Mouse (Mus musculus) hematopoietic stem cell, adult 5-6 weeks (primary cell): Measurements from ENCODE around the gene Yipf4. TPM values are rescaled to one million over a fixed set of nuclear protein-coding genes. Genes with fewer than 3 reads are reported as not detected.

Experiments used
- ATAC-seq, 2 experiments: fragments of 125-278 bp in 1 of 2; replicated peaks in 1 of 2; 2 replicates each; pipeline ENCODE4 v1.8.0; 2016 to 2017; ENCODE audit warnings: inconsistent platforms in 2 of 2, mild to moderate bottlenecking in 2 of 2, moderate number of reproducible peaks in 2 of 2, low read depth in 1 of 2, moderate TSS enrichment in 1 of 2; ENCODE audit not compliant: low FRiP score in 2 of 2, poor library complexity in 2 of 2, severe bottlenecking in 2 of 2, insufficient read depth in 1 of 2, low TSS enrichment in 1 of 2
- total RNA-seq: library from RNA; stranded (forward); fragments of 172-1452, 232-1000 nt; gene quantifications from 2 replicates; pipeline ENCODE4 v1.2.3, GENCODE M21; 2017

The Yipf4 gene
- total RNA-seq, 1 experiment from 2014 or later = 45.7 TPM

DNA sequence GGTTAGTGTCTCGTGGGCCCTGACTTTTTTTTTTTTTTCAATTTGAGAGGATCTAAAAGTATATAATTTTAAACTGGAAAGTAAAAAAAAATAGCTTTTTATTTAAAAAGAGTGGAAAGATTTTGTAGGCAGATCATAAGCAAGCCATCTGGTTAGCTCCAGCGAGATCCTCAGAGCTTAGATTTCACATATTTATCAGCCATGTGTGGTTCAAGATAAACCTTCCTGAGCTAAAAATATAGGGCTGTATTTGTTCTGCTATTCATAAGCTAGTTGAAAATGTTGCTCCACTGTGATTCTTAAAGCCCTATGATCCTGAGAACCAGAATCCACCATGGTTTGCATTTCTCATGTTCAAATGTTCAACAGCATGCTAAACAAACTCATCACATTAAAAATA lies 18.6 kb downstream of the Yipf4 start:
- no peak for ATAC-seq

DNA sequence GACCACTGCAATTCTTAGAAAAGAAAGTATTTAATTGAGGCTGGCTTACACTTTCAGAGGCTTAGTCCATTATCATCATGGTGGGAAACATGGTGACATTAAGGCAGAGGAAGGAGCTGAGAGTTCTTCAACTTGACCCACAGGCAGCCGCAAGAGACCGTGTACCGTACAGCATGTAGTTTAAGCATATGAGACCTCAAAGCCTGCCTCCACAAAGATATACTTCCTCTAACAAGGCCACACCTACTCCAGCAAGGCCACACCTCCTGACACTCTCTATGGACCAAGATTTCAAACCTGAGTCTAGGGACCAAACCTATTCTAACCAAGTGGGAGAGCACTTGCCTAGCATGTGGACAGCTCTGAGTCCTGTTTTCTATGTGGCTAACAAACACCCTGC lies 19.3 kb downstream of the Yipf4 start:
- peak; percentile 29 to 37; a peak in 1 of 4 replicates for ATAC-seq

DNA sequence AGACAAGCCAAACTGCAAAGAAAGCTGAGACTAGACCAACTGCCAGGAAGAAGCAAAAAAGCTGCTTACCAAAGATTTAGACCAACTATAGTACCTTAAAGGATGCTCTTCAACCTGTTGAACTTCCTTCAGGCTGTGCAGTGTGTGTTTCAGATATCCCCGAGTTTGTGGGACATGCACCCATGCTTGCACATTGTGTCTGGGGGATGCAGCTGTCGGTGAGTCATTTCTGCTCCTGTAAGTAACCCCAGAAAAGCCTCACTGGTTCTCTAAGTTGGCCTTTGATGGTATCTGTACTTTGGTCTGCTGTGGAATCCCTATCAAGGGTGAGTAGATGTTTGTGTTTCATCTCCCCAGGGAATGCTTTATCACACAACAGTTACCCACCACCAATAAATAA lies 23.0 kb downstream of the Yipf4 start:
- no peak for ATAC-seq

DNA sequence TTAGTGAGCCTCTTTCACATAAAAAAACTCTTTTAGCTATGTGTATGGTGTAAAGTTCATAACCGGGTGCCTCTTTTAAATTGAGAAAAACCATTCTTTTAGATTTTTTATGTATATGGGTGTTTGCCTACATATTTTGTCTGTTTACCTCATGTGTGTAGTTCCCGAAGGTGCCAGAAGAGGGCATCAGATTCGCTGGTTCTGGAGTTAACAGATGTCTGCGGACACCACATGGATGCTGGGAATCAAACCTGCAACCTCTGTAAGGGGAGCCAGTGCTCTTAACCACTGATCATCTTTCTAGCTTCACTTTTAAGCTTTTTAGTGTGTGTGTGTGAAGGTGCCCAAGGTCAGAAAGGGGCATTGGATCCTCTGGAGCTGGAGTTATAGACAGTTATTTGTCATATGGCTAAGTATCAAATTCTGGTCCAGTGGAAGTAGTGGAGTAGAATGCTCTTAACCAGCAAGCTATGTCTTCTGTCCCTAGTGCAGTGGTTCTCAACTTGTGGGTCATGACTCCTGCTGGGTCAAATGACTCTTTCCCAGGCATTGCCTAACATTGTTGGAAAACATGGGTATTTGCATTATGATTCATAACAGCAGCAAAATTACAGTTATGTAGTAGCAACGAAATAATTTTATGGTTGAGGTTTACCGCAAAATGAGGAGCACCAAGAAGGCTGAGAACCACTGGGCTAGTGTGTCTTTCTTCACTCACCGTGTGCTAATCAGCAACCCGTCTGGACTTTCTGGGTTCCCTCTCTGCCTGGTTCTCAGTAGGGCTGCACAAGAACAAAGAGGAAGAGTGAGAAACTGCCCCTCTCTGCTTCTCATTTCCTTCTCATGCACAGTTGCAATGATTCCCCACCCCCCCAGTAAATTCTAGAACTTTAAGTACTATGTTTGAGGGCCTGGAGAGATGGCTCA lies 33.8 kb downstream of the Yipf4 start:
- no peak for ATAC-seq

DNA sequence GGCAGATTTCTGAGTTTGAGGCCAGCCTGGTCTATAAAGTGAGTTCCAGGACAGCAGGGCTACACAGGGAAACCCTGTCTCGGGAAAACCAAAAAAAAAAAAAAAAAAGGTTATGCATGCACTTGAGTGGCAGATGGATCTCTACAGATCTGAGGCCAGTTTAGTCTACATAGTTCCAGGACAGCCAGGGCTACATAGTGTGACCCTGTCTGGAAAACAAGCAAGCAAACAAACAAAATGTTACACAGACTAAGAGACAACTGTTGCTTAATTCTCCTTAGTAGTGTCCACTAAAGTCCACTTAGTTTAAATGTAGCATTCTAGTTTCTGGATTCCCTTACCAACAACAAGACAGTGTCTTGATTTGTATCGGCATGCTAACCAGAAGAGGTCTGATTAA lies 36.8 kb downstream of the Yipf4 start:
- ATAC-seq = no peak

DNA sequence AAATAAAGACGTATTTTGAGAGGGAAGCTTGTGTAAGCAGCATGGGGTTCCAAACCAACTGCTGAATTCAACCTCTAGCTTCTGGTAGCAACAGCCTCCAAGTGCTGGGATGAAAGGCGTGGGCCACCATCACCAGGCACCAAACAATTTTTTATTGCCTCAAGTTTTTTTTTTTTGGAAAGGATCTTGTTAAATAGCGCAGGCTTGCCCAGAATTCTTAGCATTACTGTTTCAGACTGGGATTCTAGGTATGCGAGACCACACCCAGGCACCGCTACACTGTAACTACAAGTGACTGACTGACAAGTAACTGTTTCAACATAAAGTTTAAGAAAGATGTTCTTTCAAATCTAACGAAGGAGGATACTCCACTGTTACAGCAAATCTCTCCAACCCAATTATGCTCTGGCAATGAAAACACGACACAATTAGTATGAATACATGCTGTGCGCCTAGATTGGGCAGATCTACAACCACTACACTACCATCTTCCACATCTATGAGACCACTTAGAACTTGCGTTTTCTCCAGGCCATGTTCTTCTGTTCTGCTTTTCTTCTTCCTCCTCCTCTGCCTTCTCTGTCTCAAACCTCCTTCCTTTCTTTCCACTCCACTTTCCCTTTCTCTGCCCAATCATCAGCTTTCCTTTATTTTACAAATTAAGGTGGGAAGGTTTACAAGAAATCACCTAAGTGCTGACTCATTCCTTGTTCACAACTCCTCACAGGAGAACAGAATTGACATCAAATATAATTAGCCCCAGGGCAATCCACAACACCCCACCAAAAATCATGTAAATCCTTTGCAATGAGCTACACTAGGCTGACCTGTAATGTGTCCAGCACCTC lies 37.7 kb downstream of the Yipf4 start:
- no peak for ATAC-seq

DNA sequence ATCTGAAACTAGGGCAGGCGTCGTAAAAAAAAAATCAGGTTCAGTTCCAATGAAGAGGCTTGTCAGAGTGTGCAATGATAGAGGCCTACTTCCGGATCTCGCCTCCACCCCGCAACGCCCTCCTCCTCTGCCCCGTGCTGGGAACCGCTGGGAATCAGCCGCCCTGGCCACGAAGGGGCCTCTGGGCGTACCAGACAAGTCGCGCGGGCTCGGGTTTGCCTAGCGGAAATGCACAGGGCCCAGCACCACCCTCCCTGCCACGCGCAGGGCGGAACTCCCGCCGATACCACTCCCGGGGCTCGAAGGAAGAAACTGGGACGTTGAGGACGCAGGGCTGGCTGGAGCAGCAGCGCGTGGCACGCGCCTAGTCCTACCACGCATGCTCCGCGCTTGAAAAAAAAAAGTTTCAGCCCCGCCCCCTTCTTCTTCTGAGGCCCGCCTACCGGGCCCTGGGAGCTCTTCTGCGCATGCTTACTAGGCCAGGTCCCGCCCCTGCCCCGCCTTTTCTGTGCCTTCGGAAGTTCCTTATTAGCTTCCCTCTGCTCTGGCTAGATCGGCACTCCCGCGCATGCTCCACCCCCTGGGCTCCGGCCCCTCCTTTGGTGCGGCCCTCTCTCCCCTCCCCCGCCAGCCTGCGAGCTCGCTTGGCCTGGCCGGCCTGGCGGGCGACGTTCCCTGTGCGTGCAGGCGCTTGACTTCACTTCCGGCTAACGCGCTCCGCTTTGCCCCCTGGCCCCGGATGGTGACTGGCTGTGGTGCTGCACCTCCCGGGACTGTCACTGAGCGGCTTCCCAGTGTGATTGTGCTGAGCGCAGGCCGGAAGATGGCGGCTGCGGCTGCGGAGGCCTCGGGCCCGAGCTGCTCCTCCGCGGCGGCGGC lies 38.7 kb downstream of the Yipf4 start, which contains the start of gene Birc6:
Birc6 (plus strand) TSS at position 567 of the 879 bp plus-strand sequence.
- peak; percentile 87 to 91 for ATAC-seq

DNA sequence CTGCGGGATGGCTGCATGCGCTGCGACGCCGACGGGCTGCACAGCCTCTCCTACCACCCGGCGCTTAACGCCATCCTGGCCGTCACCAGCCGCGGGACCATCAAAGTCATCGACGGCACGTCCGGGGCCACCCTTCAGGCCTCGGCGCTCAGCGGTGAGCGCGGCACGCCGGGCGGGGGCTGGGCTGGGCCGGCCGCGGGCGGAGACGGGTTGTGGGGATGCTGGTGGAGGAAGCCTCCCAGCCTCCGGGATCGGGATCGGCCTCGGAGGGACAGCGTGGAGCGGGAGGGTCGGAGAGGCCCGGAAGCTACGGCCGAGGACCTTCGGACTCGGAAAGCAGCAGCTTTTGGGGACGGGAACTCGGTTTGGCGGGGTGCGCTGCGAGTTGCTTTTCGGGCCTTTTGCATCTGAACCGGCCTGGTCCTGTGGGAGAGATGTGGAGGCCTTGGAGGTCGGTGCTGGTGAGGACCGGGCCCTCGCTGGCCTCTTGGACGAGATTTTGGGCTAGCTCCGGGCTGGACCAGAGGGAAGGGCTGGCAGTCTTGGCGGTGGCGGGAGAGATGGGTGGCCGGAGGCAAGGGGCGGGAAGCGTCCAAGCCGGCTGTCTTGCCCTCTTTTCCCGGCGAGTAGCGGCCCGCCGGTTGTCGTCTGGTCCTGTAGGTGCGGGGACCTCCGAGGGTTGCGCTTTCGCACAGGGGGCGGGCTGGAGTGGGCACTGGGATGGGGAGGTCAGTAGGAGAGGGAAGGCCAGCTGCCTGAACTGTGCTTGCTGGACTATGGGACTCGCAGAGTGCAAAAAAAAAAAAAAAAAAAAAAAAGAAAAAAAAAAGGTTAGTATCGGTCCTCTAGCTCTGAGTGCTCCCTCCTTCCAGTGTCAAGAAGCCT lies 39.6 kb downstream of the Yipf4 start:
- ATAC-seq = peak in 1 of 2 experiments; percentile 8; a peak in 2 of 4 replicates

DNA sequence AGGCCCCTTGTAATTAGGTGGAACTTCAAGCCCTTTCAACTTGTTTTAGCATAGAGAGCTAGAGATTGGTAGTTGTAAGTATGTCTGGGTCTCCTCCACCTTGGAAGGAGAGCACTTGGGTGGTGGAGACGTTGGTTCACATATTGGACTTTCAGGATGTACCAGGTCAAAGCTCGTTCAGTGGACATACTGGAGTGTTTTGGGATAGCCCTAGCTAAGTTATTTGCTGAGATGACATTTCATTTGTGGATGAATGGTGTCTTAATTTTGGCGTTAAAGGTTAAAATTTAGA lies 40.2 kb downstream of the Yipf4 start:
- ATAC-seq = no peak

DNA sequence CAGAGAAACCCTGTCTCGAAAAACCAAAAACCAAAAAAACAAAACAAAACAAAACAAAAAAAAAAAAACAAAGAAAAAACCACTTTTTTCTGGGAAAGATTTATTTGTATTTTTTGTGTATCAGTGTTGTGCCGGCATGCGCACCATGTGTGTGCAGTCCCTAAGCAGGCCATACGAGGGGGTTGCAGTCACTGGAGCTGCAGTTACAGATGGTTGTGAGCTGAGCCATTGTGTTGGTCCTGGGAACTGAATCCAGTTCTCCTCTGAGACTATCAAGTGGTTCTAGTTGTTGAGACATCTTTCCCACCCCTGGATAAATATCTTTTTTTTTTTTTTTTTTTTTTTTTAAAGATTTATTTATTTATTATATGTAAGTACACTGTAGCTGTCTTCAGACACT lies 45.7 kb downstream of the Yipf4 start:
- no peak for ATAC-seq

DNA sequence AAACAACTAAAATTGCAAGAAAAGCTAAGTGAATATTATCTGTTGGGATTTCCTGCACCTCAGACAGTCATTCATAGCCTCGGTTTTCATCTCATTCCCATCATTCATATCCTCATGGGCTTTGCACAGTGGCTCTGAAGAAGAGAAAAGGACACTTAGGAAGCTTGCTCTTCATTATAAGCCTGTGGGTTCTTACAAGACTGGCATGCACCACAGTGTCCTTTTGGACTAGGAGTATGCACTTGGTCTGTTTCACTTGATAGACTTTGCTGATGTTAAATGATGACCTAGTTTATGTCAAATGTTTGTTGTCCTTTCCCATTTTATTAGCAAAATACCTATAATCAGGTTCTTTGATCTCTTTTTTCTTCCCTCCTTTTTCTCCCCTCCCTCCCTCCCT lies 48.2 kb downstream of the Yipf4 start:
- ATAC-seq = no peak

DNA sequence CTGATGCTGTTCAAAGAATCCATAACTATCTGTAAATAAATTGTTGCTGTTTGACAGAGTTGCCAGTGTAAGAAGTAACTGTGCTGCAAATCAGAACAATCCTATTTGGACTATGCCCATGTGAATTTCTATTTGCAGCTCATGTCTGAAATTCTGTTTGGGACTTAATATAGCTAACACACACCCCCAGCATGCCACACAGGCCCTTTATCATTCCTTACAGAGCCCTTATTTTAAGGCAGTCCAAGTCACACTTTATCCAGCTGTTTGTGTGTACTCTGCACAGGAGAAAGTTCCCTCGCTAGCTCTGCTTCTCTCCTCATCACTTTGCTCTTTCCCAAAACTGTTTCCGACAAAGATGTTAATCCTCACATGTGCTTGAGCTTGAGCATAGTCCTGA lies 54.3 kb downstream of the Yipf4 start:
- no peak for ATAC-seq

Other genes starting within 250 kb of the Yipf4 start
- gene Memo1, start 194.0 kb upstream of the Yipf4 start, total RNA-seq = 93.2 and 131 TPM in 2 replicates
- 120 and 150 TPM in 2 replicates for gene Dpy30, start 165.5 kb upstream of the Yipf4 start, total RNA-seq
- gene Spast, start 150.5 kb upstream of the Yipf4 start, total RNA-seq = 64.4 and 74.5 TPM in 2 replicates
- gene Slc30a6, start 93.9 kb upstream of the Yipf4 start, total RNA-seq = 12.9 and 16.6 TPM in 2 replicates
- 1.7 and 3.2 TPM in 2 replicates for gene Nlrc4, start 30.4 kb upstream of the Yipf4 start, total RNA-seq
- gene Birc6, start 38.8 kb downstream of the Yipf4 start, total RNA-seq = 174 and 195 TPM in 2 replicates
- gene Ttc27, start 228.2 kb downstream of the Yipf4 start, total RNA-seq = 65.2 and 69.6 TPM in 2 replicates